Mouse (Mus musculus): ENCODE results near the gene Them7.

- TF ChIP-seq POLR2A (IDR thresholded peaks at IDR 0.05; ENCODE audit: extremely low read depth, insufficient read depth, low read length) (no peak), CTCF (IDR thresholded peaks at IDR 0.05; ENCODE audit: extremely low read depth, insufficient read depth, low read length) (no peak)
Observed at GRCm38 (mm10) chr2:105186591-105186990, 37.5 kb upstream of the Them7 start.

Measured in cortical plate, adult 2 months (tissue).